Mouse (Mus musculus): ENCODE data around the gene Agpat4.
A peak's percentile ranks its signal among the peaks of the same experiment; 100 is the strongest.

Agpat4 gene

DNA sequence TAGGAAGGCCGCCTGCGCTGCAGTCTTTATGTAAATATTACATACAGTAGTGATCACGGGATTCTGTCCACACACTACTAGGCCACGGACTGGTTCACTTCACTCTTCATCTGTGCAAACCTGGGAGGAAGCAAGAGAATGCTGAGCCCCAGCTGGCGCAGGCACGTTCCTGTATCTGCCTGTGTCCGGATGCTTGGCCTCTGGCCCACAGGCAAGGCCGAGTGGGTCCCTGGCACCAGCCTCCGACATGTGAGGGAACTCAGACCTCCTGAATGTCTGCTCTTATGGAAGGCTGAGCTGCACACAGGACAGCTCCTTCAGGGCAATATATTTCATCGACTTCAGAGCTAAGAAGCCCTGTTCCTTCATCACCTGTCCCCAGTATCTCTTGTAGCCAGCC is 109.5 kb downstream of the Agpat4 start:
- no peak for DNase-seq (ENCODE audit: low spot score in 2 of 2)

- DNase-seq (ENCODE audit: low spot score in 2 of 2): no peak
Measured at GRCm38 (mm10) chr17:12228471-12228870, 110.0 kb downstream of the Agpat4 start.

DNA sequence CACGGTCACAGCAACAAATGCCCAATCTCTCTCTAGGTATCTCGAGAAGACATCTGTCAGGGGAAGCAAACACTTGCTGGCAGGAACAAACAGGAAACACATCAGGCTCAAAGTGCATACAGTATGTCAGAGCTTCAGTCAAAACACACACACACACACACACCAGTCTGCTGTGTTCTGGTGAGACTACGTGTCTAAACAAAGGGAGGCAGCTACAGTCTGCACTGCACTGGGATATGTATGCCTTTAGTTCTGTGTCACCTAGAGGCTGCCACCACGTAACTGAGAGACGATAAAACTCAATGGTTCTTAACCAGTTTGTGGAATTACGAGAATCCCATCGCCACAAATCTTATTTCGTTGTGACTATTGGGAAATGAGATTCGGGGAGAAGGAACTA is 111.3 kb downstream of the Agpat4 start:
- DNase-seq (ENCODE audit: low spot score in 2 of 2): no peak

- DNase-seq (ENCODE audit: low spot score in 2 of 2): no peak
Measured at GRCm38 (mm10) chr17:12230167-12230566, 111.7 kb downstream of the Agpat4 start.

GRCm38 (mm10) chr17:12231087-12231486 is 112.6 kb downstream of the Agpat4 start:
- DNase-seq (ENCODE audit: low spot score in 2 of 2): no peak

DNA sequence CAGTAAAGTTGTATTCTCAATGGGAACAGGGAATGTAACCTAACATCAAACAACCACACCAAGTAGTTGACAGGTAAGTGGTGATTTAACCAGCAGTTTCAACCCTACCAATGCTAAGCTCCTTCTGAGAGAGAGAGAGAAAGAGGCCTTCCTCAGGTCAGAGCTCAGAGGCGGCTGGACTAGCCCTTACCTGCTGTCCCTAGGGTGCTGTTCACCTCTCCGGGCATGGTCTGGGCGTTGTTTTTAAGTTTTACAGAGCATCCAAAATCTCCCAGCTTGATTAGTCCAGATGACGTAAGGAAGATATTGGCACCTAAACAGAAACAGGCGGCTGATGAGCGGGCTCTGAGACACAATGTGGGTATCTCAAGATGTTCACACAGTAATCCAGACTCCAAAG is 114.2 kb downstream of the Agpat4 start:
- no peak for DNase-seq (ENCODE audit: low spot score in 2 of 2)

- no peak for DNase-seq (ENCODE audit: low spot score in 2 of 2)
Measured at GRCm38 (mm10) chr17:12240701-12241100, 122.2 kb downstream of the Agpat4 start.

GRCm38 (mm10) chr17:12249783-12250504 is 131.4 kb downstream of the Agpat4 start:
- peak in 1 of 2 experiments; percentile 51 for DNase-seq (ENCODE audit: low spot score in 2 of 2)

GRCm38 (mm10) chr17:12250581-12250980 is 132.1 kb downstream of the Agpat4 start:
- no peak for DNase-seq (ENCODE audit: low spot score in 2 of 2)

- no peak for DNase-seq (ENCODE audit: low spot score in 2 of 2)
Measured at GRCm38 (mm10) chr17:12256142-12256541, 137.6 kb downstream of the Agpat4 start.

- no peak for DNase-seq (ENCODE audit: low spot score in 2 of 2)
Measured at GRCm38 (mm10) chr17:12258517-12258916, 140.0 kb downstream of the Agpat4 start.

GRCm38 (mm10) chr17:12259957-12260356 is 141.5 kb downstream of the Agpat4 start:
- no peak for DNase-seq (ENCODE audit: low spot score in 2 of 2)

- no peak for DNase-seq (ENCODE audit: low spot score in 2 of 2)
Measured at GRCm38 (mm10) chr17:12261376-12261775, 142.9 kb downstream of the Agpat4 start.

DNA sequence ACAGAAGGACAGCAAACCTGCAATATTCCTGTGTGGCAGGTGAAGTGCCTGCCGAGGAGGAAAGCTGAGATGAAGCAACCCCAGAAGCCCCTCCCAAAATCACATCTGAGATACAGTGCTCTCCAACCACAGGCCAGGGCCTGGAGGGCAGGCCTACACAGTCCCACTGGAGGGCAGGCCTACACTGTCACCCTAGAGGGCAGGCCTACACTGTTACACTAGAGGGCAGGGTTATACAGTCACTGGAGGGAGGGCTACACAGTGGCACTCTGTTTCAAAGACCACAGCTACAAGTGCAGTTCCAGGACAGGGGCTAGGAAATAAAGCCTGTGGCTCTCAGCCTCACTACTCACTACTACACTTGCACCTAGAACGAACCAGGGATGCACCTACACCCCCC is 143.4 kb downstream of the Agpat4 start:
- DNase-seq (ENCODE audit: low spot score in 2 of 2): no peak

DNA sequence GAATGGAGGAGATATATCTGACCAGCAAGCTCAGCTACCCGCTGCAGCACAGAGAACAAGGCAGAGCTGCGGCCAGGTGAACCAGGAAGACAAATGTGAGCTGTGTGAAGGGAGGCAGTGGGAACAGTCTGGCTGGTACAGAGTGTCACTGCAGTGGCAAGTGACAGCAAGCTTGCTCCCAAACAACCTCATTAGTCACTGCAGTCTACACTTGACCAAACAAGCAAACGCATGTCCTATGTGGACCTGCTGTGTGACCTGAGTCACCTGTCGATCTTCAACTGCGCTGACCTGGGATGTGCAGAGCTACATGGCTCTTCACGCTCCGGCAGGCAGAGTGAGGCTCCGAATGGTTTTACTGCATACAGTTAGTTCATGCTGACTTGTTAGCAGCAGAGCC is 144.3 kb downstream of the Agpat4 start:
- no peak for DNase-seq (ENCODE audit: low spot score in 2 of 2)

GRCm38 (mm10) chr17:12263787-12264186 is 145.3 kb downstream of the Agpat4 start:
- no peak for DNase-seq (ENCODE audit: low spot score in 2 of 2)

- DNase-seq (ENCODE audit: low spot score in 2 of 2): no peak
Measured at GRCm38 (mm10) chr17:12264293-12264692, 145.8 kb downstream of the Agpat4 start.

GRCm38 (mm10) chr17:12265969-12266925 is 147.7 kb downstream of the Agpat4 start:
- DNase-seq (ENCODE audit: low spot score in 2 of 2): peak; percentile 40 to 45

GRCm38 (mm10) chr17:12268091-12268490 is 149.6 kb downstream of the Agpat4 start:
- DNase-seq (ENCODE audit: low spot score in 2 of 2): no peak

DNA sequence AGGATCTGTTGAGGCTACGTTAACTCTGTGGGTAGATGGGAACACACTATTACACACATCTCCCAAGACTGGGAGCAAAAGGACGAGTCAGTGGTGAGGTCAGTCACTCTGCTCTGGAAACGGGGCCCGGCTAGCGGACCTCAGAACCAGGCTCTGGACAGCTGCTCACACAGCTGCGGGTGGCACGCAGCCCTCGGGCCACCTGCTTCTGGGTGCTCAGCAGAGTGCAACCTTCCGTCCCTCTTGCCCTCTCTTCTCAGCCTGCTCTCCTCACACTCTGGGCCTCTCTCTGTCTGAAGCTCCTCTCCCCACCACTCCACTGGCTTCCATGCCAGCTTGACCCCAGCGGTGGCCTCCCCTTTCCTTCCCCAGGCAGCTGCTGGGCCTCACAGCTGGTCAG is 150.0 kb downstream of the Agpat4 start:
- DNase-seq (ENCODE audit: low spot score in 2 of 2): no peak
